Mouse (Mus musculus) MEL (cell line): ENCODE results near the gene Ercc6l2.

Experiments
- CTCF ChIP-seq, 3 experiments: IDR thresholded peaks in 2 of 3; conservative IDR thresholded peaks in 1 of 3; 2 replicates each; pipeline ENCODE4 v1.5.1; 2011 to 2012; ENCODE audit warnings: low read length in 3 of 3, low read depth in 2 of 3, mild to moderate bottlenecking in 2 of 3, improper control_type of control experiment in 1 of 3, inconsistent platforms in 1 of 3, mixed read lengths in 1 of 3, moderate library complexity in 1 of 3; ENCODE audit not compliant: control insufficient read depth in 1 of 3, insufficient read depth in 1 of 3, poor library complexity in 1 of 3, severe bottlenecking in 1 of 3
- MXI1 ChIP-seq: IDR thresholded peaks from 2 replicates; pipeline ENCODE4 v1.6.1; 2011; ENCODE audit warnings: mild to moderate bottlenecking, low read depth, low read length, improper control_type of control experiment

DNA sequence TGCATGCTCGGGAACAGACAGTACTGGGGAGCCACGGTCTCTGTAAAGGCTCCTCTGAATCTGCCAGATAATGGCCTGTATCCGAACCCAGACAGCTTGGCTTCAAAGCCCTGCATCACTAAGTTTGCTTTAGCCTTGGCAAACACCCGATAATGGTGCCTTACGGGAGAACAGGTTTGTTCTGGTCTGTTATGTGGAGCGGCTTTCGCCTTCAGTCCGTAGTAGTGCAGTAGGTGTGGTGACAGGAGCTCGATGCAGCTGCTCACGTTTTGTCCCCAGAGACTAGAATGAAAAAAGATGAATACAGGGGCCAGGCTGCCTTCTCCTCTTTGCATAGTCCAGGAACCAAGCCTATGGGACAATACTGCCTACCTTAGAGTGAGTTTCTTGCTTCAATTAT, 115.5 kb downstream of the Ercc6l2 start:
- no peak for TF ChIP-seq CTCF (IDR thresholded peaks at IDR 0.05 in 2 of 3, conservative IDR thresholded peaks at IDR 0.05 in 1 of 3; ENCODE audit: control insufficient read depth in 1 of 3, insufficient read depth in 1 of 3, low read depth in 2 of 3, low read length in 3 of 3, poor library complexity in 1 of 3, severe bottlenecking in 1 of 3)
- TF ChIP-seq MXI1: no peak
